Mouse (Mus musculus) small intestine, adult 2 months (tissue): ENCODE data around the gene Sertad3.

Source experiments
- CTCF ChIP-seq: fragments of 200-500 bp; IDR thresholded peaks from 2 replicates; pipeline ENCODE4 v1.5.1; 2012; ENCODE audit warnings: low read depth, mild to moderate bottlenecking, control low read depth, inconsistent platforms, low read length, moderate library complexity, mixed read lengths; ENCODE audit not compliant: insufficient replicate concordance, insufficient read length; ENCODE audit errors: extremely low read depth
- POLR2A ChIP-seq: fragments of 200-500 bp; IDR thresholded peaks from 2 replicates; pipeline ENCODE4 v1.6.1; 2012; ENCODE audit warnings: low read depth, mild to moderate bottlenecking, control low read depth, inconsistent platforms, low read length, moderate library complexity

- TF ChIP-seq CTCF (no peak), POLR2A (no peak)
Measured at GRCm38 (mm10) chr7:27473835-27474489, 394 bp downstream of the Sertad3 start.
